Mouse (Mus musculus) hindlimb bud, embryonic 11.5 days (tissue): Measurements from ENCODE around the gene Pigl.

Experiments
- DNase-seq: peaks from one replicate; pipeline ENCODE4 v3.0.0-alpha.2; 2012; ENCODE audit warnings: low read depth, low spot score; ENCODE audit errors: extremely low spot score

The Pigl gene

GRCm38 (mm10) chr11:62555896-62556412 lies 97.7 kb downstream of the Pigl start:
- no peak for DNase-seq

- no peak for DNase-seq
These were observed 98.9 kb downstream of the Pigl start for GRCm38 (mm10) chr11:62557205-62557604.

- no peak for DNase-seq
These were observed 99.9 kb downstream of the Pigl start for GRCm38 (mm10) chr11:62558152-62558551.

GRCm38 (mm10) chr11:62558961-62559646 lies 100.8 kb downstream of the Pigl start:
- DNase-seq: no peak

- no peak for DNase-seq
These were observed 102.3 kb downstream of the Pigl start for GRCm38 (mm10) chr11:62560463-62561016.

- DNase-seq: no peak
These were observed 105.3 kb downstream of the Pigl start for GRCm38 (mm10) chr11:62563590-62563989.
